Mouse (Mus musculus): ENCODE measurements around the gene Adh6a.
A peak's percentile ranks its signal among the peaks of the same experiment; 100 is the strongest.

The Adh6a gene

DNA sequence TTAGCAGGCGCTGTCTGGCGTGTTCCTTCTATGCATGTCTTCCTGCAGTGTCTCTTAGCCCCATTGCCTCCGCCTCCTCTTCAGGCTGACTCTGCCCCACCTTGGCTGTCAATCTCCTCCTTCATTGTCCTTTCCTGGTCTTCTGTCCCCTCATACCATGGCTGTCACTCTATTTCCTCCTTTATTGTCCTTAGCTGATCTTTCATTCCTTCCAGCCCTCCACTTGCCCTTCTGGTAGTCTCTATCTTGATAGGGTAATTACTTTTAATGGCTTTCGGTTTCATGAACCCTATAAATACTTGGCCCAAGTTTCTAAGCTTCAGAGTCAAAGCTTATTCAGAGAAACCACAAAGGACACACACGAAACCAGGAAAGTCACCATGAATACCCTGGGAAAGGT is at the start of gene Adh6a:
Gene Adh6a, plus strand, starts transcription at position 322 of the 400 bp plus-strand sequence.
- DNase-seq (ENCODE audit: low read depth): no peak

DNA sequence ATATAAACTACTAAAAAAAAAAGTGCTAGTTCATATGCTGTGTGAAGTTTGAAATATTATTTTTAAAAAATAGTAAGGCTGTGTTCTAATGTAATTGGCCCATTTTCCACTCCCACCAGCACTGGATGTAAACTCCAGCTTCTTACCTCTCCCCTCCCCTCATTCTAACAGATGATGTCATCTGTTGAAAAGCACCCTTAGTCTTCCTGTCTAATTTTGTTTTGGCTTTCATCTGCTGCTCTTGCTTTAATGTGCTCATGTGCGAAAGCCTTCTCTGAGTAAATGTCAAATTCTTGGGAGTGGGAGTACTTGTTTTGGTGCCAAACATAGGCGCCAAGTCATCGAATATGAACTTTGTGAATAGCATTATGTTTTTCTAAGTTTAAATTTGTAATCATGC is 48.4 kb upstream of the Adh6a start:
- DNase-seq (ENCODE audit: low read depth): no peak

DNA sequence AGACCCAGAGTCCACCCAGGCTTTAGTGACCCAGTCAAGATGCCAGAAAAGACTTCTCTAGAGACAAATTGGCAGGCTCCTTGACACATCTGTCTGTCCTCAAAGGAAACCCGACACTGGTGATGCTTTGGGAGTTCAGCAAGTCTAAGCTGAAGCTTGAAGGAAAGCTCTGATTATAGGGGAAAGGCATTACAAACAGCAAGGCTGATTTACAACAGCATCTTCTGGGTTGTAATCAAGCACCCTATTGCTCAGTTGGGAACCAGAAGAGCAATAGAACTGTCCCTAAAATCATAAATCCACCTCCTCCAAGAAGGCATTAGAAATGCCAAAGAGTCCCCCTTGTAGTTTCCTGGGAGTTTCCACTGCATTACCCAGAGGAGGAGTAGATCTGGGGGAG is 42.6 kb upstream of the Adh6a start:
- no peak for DNase-seq (ENCODE audit: low read depth)

DNA sequence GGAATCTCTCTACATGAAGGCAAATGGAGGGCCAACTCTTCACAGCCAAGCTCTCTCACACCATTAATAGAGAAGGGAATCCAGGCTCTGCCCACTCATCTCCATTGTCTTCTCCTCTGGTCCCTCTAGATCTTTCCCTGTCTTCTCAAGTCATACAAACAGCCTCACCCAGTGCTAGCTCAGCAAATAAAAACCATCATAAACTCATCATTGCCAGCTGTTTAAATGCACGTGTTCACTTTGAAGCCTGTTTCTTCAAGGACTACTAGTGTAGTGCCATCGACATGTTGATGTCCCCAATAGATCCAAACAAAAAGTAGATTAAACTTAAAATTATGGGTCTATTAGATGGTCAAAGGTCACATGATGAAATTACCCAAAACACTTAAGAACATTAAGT is 41.8 kb upstream of the Adh6a start:
- no peak for DNase-seq (ENCODE audit: low read depth)

DNA sequence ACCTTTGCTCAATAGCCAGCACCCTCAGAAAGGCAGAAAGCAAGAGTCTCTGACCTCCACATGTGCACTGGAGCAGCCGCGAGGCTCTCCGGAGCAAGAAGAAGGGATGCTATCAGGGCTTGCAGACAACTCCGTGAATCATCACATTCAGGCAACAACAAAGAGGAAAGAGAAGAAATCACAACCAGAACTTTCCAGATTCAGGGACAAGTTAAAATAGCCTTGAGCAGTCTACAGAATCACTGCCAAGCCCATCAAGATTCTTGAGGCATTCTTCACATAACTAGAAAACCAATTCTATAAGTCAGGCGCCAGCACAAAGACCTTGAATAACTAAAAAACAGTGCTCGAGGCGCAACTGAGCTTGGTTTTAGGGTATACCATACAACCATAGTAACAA is 40.0 kb upstream of the Adh6a start:
- DNase-seq (ENCODE audit: low read depth): no peak

DNA sequence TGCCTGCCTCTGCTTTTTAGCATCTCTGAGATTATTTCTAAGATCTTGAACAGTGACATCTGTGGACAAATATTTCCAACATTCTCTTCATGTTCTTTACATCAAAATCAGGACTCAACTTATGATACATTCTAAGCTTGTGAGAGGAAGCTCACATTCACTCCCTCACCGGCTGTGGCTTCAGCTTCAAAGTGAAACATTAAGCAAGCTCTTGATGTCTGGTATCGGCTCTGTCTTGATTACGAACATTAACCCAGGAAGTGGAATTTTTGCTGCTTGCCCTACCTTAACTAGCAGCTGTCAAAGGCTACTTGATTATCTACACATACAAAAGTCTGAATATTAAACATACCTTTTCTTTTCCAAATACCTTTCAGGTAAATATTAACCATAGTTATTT is 38.0 kb upstream of the Adh6a start:
- no peak for DNase-seq (ENCODE audit: low read depth)

DNA sequence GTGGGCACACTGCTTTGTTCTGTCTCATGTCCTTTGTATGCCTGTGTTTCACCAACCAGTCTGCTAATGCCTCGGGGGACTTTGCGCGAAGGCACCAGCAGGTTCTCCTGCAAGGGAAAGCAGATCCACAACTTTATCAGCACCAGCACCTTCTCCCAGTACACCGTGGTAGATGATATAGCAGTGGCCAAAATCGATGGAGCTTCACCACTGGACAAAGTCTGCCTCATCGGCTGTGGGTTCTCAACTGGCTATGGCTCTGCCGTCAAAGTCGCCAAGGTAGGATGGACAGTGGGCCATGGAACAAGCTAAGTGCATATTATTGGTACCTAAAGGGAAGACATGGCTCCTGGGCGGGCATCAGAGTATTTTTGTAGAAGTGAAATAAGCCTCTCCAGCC is 30.5 kb upstream of the Adh6a start:
- no peak for DNase-seq (ENCODE audit: low read depth)

DNA sequence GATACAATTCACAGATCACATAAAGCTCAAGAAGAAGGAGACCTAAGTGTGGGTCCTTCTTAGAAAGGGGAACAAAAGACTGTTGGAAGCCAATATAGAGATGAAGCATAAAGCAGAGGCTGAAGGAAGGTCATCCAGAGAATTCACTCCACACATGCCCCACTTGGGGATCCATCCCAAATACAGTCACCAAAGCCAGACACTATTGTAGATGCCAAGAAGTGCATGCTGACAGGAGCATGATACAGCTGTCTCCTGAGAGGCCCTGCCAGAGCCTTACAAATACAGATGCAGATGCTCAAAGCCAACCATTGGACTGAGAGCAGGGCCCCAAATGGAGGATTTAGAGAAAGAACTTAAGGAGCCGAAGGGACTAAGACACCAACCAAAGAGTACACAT is 29.3 kb upstream of the Adh6a start:
- DNase-seq (ENCODE audit: low read depth): no peak

DNA sequence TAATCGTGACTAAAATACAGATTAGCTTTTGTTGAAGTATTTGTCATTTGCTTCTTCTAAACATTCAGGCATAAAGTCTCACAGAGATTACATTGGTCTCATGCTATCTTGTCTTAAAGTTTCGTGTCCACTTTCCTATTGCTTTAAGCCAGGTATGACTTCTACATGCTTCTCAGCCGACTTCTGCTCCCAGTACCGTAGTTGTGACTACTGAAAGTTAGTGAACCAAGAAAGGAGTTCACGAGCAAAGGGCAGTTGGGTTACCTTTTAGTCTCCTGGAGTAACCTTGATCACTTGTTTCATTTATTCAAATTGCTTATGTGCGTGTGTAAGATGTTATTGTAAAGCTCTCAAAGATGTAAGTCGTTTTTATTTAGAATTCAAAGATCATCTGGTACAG is 27.1 kb upstream of the Adh6a start:
- DNase-seq (ENCODE audit: low read depth): no peak

DNA sequence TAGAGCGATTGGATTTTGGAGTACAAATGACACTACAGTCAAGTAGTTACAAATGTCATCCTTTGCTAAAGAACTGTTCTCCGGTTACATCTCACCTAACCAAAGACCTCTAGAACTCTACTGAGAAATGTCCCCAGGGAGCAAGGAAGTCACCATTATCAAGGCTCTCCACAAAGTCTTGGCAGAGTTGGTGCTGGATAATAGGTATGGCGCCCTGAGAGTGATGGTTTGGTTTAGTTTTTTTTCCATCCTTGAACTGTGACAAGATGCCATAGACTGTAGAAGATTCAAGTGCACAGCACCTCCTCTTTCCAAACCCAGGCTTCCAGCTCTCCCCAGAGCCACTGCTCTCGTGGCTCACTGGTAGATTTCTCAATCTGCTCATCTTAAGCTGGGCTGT is 25.4 kb upstream of the Adh6a start:
- DNase-seq (ENCODE audit: low read depth): no peak

DNA sequence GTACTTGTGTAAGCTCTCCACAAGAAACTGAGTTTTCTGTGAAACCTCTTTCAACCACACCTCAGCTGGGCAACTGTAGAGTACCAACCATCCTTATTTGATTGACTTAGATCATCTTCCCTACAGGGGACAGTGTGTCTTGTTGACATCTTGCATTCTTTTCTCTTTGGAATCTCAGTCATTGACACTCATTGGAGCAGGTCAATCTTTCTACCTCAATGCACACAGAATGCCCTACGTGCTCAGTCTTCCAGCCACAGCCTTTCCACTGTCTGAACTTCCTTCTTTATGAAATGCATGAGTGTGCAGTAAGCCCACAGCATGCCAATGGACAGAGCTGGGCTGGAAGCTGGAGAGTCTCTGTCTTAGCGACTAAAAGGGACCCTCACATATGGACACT is 22.4 kb upstream of the Adh6a start:
- DNase-seq (ENCODE audit: low read depth): no peak

DNA sequence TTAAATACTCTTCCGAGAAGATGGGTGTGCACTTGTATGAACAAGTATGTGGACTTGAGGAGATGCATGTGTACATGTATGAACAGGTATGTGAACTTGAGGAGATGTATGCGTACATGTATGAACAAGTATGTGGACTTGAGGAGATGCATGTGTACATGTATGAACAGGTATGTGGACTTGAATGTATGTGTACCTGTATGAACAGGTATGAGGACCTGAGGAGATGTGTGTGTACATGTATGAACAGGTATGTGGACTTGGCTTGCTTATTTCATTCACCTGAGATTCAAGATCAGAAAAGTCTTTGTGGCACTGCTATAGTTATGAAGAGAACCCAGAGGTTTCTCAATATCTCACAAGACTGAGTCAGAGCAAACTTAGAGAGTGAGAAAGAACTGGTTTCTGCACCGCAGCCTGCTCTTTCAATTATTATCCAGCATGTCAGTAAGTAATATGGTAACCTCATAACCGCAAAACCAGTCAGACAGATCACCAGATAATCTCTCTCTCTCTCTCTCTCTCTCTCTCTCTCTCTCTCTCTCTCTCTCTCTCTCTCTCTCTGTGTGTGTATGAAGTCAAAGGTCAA is 21.5 kb upstream of the Adh6a start:
- DNase-seq (ENCODE audit: low read depth): no peak

DNA sequence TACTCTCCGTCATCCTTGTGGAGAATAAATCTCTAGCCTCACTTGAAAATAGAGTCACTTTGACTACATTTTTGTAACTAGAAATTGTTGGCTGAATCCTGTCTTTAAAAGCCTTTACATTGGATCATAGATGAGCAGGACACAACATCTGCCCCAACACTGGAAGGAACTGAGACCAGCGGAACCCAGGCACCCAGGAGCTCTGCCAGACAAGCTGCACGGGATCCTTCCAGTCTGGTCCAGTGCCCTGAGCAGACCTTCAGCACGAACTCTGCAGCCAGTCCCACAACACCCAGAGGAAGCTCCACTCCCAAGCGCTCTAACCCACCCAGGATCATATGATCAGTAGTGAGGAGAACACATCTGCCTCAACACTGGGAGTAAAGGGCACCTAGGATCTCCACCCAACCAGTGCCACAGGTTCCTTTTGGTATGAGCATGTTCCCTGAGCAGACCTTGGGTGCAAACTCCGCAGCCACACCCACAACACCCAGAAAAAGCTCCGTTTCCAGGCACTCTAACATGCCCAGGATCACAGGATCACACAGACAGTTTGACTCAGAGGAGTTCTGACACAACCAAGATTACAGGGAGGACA is 19.7 kb upstream of the Adh6a start:
- no peak for DNase-seq (ENCODE audit: low read depth)

DNA sequence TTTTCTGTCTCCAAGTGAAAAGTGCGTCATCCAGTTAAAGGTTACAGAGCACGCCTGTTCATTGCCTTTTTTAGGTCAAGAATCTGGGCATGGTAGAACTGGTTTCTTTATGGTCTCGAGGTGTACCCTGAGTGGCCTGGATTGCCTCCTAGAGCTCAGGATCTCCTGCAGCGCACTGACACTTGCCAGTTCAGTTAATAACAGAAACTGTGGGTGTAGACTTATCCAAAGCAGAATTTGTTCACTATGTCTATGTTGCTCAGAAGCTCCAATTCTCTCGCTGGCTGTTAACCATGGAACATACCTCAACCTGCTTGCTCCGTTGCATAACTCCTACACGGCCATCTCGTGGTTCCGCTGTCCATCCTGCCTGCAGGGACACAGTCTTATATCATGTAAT is 13.0 kb upstream of the Adh6a start:
- no peak for DNase-seq (ENCODE audit: low read depth)

DNA sequence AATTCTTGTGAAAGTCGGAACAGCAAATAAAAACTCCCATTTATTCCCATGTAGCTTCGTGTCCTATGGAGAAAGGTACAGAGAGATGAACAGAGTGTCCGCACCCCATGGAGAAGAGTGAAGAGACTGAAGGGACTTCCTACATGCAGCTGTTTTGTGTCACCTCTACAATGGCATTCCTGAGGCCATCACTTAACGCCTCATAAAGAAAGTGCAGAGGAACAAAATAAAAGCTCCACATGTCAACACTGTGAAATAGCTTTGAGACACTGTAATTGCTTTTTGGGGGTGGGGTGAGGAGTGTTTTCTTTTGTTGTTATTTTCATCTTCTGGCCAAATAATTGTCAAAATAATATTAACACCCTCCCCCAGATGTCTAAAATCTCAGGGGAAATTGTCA is 10.4 kb upstream of the Adh6a start:
- DNase-seq (ENCODE audit: low read depth): no peak

DNA sequence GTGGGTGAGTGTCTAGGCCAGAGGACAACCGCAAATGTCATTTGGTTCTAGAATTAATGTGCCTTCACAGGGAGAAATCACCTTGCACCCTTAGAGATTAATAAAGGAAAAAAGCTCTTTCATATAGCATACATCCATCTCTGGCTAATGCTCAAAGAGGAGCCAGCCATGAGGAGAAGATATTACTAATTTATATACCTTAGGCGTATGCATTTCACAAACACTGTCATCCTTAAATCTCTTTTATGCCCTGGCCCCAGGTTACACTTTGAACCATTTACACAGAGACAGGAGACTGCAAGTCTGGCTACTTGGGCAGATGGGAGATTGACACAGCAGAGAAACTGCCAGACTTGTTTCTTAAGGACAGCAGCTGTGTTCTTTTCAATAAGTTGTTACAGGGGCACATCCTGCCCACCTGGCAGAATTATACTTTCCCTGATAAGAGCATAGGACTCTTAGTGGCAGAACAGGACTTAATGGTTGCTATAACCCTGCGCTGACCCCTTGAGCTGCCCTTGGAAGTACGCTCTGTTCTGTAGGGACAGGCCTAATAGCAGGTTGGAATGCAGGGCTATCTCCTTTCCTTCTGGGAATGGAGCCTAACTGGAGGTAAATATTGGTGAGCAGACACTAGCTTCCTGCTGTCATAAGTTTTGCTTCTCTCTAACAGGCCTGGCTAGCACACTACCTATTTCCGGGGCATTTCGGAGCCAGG is 9.2 kb upstream of the Adh6a start:
- DNase-seq (ENCODE audit: low read depth): no peak

DNA sequence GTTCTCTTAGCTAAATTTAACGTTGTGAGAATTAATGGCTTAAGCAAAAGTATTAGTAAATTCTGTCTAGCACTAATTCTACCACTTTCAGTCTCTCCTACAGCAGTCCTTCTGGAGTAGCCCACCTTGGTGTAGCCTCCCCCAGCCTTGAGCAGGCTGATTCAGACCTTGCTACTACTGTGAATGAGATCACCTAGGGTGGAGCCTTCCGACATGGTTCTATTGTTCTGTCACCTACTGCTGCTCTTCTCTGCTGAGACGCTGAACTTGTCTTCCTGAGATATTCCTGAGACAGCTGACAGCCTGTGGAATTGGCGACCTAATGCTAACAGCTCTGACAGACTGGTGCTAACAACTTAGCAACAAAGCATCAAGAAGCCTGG is 8.6 kb upstream of the Adh6a start:
- no peak for DNase-seq (ENCODE audit: low read depth)

DNA sequence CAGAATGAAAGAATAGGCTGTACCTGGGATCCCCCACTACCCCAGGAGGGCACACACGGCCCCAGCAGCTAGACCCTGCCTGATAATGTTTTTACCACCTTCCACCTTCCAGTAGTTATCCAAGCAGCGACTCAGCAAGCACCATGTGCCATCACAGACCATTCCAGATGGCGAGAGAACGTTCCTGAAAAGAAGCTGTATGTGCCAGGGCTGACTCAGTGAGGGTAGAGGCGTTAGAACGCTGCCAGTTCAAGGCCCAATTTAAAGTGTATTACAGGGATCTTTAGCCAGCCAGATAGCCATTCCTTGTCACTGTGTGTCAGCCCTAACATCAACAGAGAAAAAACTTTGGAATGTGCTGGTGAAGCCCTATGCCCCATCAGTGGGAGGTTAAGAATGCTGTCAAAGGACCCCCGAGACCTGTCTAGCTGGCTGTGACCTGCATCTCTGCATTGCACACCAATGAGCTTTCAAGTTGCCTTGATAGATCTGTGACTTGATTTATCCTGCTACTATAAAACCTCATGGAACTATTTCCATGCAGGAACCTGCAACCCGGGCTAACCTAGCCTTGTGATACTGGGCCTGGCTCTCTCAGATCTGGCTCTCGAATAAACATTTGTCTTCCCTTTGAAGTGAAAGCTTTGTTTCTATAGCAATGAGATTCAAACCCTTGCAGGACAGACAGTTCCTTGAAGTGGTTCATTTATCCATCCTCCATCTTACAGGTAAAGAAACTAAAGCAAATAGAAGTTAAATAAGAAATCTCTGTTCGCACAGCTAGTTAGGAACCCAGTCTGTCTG is 7.4 kb upstream of the Adh6a start:
- no peak for DNase-seq (ENCODE audit: low read depth)

DNA sequence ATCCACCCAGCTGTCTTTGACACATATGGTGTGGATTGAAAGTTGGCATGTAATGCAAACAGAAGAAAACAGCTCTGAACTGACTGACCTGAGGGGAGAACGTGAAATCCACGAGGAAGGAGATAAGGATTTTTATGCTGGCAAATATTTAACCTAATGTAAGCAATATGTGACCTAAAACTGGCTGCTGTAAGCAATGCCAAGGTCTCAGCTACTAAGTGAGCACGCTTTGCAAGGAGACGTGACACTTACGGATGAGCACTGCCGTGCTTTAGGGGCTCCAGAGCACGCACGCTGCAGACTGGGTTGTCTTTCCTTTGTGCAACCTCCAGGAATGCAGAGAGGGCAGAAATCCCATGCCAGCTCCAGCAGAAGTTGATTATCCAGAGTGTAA is 6.8 kb upstream of the Adh6a start:
- DNase-seq (ENCODE audit: low read depth): no peak

DNA sequence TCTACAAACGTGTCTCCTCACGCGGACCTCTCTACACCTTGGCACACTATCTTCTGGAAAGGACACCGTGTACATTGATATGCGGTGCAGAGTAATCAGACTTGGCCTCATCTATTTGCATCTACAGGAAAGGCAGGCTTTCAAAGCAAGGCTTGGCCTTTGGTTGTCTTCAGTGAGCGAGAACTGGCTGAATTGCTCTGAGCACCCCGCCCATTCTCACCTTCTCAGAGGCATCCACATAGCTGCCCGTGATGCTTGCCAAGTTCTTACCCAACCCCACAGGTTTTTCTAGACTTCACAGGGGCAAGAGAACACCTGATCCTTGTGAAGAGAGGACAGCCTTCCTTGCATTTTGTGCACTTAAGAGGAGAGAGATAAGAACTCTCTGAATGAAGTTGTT is 3.2 kb upstream of the Adh6a start:
- no peak for DNase-seq (ENCODE audit: low read depth)

DNA sequence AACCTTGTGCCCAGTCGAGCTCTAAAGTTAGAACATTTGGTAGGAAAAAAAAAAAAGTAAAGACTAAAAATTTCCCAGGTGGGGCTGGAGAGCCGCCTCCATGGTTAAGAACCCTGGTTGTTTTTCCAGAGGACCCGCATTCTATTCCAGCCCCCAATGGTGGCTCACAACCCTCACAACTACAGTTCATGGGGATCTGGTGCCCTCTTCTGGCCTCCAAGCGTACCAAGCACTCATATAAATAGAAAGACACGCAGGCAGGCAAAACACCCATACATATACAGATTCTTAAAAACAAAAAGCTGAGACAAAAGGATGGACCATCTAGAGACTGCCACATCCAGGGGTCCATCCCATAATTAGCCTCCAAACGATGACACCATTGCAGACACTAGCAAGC is 2.1 kb upstream of the Adh6a start:
- DNase-seq (ENCODE audit: low read depth): peak; percentile 14

DNA sequence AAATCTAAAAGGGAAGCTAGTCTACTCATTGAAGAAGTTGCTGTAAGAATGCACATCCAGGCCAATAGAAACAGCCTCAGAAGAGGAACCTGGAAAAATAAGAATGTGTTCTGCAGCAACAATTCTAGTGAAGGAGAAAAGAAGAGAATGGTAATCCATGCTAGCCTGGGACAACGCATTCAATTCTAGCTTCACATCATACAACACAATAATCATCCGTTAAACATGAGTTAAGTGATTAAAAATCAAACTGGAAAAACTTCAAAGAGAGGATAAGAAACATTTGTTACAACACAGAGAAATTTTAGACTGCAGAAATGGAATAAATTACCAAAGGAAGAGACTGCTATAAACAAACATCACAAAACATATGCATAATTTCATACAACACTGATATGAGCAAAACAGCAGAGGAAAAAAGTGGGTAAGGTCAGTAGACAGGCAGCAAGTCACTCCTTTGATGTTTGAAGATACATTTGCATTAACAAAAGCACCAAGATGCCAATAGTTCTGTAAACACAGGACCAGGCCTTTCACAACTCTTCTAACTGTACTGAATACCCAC is 3.9 kb downstream of the Adh6a start:
- DNase-seq (ENCODE audit: low read depth): no peak

DNA sequence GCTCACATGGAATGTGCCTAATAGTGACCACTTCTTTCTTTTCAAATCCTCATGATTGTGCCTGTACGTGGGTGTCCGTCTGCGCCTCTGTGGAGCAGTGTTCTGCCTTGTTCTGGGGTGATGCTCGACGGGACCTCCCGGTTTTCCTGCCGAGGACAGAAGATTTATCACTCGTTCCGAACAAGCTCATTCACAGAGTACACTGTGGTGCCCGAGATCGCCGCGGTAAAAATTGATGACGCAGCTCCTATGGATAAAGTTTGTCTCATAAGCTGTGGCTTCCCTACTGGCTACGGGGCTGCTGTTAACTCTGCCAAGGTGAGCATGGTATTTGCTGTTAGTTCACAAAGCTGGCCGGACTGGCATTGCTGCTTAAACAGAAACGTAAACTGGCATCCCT is 11.9 kb downstream of the Adh6a start:
- DNase-seq (ENCODE audit: low read depth): no peak
